Mouse (Mus musculus) spleen, postnatal 4 days (tissue): ENCODE data around the gene Lgi1.

Source experiments
- DNase-seq, 2 experiments: peaks; one replicate each; pipeline ENCODE4 v3.0.0; 2022; ENCODE audit warnings: low spot score in 2 of 2

The Lgi1 gene

DNA sequence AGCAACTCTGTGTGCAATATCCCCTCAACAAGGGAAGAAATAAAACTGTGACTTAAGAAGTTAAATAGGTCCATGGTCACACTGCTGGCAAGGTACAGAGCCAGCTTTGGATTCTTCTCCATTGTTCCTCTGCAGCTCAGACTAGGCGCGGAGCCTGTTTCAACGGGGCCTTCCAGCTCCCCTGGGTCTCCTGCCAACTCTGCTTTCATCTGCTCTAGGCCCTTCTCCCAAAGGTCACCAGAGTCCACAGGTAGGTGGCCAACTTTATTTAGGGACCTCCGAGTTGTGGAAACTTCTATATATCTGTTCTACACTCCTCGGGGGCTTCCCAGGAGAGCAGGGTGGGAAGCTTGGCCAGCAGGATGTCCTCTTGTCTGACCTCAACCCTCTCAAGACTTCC lies 3.0 kb upstream of the Lgi1 start:
- no peak for DNase-seq

DNA sequence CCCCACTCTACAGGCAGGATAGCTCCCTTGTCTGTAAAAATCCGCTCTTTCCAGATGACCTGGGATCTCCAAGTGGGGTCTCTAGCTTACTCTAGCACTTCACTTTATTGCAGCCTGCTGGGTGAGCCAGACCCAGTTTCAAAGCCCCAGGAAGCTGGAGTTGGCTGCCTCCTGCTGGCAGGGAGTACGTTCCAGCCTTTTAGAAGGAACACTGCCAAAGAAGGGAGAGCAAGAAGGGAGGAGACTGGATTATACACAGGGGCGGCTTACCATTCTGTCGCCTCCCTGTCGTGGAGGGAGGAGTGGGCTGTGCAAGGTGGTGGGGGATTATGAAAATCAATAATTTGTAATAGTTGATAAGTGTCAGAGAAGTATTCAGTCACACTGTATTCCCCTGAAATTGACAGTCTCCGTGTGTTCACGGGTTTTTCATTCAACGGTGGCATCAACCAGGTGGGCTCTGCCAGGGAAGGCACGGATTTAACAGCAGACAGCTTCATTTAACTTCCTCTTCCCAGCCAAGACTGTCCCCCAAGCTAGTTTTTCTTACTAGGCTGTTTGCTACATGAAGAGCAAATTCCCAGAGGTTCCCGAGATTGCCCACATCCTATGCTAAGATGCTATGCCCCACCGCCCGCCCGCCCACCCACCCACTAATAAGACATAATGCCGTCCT lies 369 bp upstream of the Lgi1 start:
- DNase-seq = no peak

DNA sequence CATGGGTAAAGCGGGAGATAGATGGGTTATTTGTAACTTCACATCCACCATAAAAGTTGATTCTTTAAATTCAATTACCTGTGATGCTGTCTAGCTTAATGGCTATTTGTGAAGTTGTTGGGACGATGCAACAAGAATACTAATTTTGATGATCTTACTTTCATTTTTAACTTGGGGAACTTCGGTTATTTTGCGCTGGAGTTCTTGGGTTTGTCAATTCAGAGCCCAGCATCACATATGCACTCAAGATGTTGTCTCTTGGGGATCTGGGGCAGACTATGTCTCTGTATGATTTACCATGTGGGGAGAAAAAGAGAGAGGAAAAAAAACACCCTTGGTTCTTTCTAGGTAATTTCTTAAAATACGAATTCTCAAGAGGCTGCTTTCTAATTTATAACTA lies 1.4 kb downstream of the Lgi1 start:
- no peak for DNase-seq

DNA sequence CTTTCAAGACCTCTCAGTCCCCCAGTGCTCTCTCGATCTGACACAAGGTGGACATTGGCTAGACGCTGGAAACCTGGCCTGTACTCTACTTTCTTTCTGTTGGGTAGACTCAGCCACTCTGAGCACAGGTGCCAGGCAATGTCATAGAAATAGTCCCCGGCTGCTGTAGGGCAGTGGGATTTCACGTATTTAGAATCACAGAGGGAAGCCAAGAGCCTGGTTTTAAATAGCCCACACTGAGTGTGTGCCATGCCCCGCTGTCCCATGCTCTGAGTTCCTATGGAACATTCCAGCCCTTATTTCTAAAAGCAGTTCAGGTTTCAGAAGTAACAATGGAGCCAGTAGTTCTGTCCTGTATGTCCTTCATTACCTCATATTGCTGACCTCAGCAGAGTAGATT lies 3.1 kb downstream of the Lgi1 start:
- no peak for DNase-seq

DNA sequence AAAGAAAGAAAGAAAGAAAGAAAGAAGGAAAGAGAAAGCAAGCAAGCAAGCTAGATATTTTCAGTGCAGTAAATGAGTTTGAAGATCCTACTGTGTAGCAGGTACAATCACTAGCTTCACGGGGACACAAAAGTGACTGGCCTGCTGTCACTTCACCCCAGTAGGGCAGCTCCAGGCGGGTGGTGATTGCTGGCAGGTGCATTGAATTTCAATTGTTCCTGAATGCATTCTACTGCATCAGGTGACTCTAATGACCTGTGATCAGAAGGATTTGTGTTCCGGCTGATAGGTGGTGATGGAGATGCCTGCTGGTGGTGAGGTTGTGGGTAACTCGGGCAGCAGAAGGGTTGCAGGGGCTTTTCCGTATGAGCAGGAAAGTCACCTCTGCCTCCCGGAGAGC lies 6.7 kb downstream of the Lgi1 start:
- no peak for DNase-seq

DNA sequence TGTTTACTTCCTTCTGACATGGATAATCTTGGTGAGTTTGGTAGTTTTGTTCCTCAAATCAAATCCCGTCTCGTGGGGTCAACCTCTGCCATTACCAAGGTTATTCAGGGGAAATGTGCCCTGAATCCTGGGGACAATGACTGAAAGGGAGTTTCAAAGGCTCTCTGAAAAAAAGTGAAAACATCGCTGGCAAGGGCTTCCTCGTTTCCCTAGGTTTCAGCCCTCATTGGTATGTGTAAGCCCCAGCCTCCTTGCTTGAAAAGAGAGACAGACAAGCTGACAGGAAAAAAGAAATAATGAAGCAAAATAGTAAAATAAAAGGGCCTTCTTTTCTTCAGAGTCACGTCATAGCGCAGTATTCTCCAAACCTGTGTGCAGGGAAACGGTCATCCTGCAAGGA lies 9.5 kb downstream of the Lgi1 start:
- DNase-seq = no peak

DNA sequence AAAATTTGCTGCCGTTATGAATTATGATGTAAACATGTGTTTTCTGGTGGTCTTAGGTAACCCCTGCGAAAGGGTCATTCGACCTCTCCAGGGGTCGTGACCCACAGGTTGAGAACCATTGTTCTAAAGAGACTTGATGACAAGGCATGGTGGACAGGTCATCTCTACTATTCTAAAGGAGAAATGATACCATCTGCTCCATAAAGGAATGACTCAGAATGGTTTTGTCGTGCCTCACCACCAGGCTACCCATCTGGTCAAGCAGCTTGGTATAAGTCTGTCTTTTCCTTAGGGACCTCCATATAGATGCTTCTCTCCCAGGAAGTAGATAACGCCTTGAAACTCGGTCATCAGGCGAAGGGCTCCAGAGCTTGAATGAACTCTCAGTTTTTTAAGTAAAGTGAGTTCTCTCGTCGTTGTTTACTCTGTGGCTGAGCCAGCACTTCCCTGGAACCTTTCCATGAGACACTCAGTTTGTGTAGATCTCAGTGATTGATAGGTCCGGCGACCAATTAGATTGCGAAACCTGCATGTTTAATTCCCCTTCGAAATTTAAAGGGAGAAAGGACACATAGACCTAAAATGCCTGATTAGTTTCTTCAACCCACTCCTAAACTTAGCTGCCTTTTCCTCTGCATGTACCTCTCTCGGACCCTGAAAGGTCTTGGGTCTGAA lies 10.5 kb downstream of the Lgi1 start:
- no peak for DNase-seq

DNA sequence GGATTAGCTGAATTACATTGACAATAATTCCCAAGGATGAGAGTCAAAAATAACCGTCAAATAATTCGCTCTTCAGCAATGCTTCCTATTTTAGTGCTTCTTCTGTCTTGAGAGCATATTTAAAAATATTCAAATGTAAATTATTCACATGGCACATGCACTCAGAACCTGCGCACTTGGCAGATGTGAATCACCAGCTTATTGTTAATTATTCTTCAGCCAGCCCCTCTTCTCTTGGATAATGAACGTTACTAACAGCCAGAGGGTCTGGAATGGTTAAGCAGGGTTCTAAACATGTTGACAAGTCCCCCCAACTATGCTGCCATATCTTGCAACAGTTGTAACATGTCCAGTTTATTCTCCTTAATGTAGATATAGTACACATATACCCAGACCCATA lies 11.9 kb downstream of the Lgi1 start:
- no peak for DNase-seq

DNA sequence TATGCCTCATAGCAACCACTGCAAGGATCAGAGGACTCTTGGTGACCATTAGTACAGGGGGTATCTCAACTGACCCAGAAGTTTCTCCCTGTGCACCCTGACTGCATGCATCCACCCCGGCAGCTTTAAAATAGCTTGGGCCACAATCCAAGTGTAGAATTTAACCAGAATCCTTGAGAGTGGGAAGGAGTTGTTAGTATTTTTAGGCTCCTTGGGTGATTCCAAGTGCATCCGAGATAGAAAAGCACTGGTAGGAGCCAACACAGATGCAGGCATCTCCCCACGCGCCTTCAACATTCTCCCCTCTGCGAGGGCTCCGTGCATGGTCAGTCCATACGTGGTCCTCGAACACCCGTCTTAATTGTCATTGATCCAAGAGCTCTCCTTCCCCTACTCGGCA lies 15.9 kb downstream of the Lgi1 start:
- no peak for DNase-seq

DNA sequence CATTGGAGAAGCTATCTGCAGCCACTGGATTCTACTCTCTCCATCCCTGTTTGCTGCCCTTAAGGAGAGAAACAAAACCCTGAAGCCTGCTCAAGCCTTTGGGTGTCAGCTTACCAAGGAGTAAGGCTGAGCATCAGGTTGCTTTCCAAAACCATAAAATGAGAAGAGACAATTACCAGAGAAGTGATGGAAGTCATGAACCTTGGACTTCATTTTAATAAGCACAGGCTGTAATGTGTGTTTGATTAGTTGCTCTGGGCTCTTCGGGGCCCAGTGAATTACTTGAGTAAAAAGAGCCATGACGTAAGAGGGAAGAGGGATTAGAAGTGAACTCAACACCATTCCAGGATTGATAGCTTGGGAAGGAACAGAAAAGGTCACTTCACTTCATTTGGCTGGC lies 18.1 kb downstream of the Lgi1 start:
- no peak for DNase-seq

DNA sequence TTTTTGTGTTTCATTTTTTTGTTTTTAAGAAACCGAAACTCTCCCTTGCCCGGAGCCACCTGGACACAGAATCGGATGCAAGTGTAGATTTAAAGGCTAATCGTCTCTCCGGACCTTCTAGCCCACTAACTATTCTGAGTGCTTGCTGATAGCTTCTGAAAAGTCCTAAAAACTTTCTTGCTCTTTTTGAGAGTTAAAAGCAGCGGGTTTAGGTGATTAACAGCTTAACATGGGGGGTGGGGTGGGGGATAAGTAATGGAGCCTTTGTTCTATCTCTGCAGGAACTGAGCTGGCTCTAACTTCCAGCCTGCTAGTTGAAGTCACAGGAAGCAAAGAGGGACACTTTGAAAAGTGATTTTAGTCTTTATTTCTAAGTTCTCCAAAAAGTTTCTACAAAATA lies 24.2 kb downstream of the Lgi1 start:
- DNase-seq = no peak

DNA sequence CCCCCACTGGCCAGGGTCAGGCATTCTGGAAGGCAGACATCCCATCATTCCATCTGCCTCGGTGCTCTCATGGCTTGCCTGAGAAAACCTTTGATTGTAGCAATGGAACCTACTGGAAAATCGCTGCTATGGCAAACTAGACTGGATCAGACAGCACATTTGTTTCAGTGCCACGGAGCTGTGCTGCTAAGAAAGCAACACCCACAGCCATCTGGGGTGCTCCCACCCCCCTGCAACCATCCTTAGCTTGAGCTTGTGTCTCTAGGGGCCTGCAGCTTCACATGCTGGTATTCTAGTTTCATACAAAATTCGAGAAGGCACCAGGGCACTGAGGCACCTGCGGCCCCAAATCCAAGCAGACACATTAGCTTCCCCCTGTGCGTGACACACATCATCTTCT lies 27.1 kb downstream of the Lgi1 start:
- no peak for DNase-seq

DNA sequence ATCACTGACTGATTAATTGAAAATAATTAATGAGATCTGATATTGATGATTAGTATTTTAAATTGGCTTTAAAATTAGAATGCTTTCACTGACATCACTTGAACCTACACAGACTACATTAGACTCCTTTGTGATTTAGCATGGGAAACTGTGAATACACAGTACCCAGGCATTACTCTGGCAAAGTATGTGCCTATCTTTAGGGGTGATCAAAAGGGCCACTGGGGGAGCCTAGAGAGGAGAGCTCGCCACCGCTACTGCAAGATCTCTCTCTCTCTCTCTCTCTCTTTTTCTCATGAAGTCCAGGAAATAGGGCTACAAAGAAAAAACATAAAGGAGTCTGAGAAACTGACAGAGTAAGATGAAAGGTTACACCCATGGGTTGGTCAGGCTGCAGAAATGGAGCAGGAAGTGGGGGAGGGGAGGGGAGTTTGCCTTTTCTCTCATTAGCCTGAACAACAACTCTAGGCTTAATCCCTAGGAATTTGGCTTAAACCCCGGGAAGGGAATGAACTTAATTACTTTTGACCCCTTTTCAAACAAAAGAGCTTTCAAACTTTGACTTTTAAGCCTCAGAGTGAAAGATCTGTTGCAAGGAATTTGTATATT lies 33.8 kb downstream of the Lgi1 start:
- peak in 1 of 2 experiments; percentile 16 for DNase-seq

DNA sequence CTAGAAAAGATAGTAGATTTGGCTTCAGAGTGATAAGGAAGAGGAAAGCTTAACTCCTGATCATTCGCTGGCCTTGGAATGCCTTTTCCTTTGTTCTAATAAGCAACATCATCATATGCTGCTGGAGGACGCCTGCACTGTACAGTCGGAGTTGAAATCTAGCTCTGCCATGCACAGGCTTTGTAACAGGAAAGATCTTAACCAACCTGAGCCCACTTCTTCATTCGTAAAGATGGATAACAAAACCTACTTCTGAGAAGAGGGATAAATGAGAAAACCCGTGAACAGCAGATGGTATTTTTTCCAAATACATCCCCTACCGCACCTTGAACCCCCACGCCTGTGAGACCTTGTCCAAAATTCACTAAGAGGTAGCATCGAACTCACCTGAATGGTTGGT lies 43.8 kb downstream of the Lgi1 start:
- no peak for DNase-seq

DNA sequence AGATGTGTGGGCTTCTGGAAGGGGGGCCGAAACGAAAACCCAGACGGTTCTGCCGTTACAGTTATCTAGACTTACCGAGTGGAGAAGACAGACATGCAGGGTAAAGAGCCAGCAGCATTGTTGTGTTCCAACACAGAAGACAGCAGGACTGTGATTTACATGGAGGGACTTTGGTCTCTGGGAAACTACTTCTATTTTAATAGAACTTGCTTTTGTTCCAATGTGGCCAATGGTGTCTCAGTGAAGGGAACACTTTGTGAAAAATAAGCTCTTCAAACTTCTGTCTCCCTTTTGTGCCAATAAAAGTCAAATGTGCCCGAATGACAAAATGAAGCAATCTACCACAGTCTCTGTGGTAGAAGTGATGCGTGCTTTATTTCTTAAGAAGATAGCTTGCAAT lies 50.8 kb downstream of the Lgi1 start:
- DNase-seq = no peak

DNA sequence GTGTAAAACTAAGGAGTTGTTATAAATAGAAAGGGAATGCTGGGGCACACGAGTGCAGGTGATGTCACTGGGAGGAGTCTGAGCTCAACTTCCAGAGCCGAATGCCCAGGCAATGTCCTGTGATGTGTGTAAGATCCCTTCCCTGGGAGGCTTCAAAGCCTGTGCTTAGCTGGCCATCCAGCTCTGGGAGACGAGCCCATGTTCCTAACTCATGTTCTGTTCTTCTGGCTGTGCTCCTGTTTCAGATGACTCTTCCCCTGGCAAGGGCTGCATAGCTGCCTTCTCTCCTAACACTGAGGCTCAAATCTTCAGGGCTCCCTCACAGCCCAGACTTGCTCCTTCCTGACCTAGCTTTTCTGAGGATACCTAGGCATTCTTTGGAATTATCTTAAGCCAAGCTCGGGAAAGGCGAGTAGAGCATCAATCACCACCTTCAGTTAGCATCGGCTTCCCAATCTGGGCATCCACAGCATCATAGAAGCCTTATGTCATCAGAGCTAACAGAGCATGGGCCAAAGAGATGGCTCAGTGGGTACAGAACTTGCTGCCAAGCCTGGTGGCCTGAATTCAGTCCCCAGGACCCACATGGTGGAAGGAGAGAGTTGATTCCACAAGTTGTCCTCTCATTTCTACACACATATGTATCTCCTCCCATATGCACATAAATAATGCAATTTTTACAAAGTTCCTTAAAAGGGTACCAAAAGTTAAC lies 52.4 kb downstream of the Lgi1 start:
- DNase-seq = no peak

DNA sequence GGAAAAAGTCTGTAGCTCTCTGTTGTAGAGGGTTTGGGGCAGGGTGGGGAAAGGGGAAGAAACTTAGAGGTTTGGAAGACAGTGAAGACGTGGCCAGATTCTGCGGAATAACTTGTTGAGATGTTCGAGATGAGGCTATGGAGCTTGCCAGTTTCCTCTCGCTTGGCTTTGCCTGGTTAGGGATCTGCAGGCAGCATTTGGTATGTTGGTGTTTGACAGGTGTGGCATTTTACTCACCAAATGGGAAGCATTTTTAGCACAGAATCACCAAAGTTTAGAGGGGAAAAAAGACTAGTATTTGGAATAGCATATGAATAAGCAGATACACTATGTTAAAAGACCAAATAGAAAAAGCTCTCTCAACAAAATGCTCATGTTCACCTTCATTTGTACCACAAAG lies 54.0 kb downstream of the Lgi1 start:
- no peak for DNase-seq

DNA sequence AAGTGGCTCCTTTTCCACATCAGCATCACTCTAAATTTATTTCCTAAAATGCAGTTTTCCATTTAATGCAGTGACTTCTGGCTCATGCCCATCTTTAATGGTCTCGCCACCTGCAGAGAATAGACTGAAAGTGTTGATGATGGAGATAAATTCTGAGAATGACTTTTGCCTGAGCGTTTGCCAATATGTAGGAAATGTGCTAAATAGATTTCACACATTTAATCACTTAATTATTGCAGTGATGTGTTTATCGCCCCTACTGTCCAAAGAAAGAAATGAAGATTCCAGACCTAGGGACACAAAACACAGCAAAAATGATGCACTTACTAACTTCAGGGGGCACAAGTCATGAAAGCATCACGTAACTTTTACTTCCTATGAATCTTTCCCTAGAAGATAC lies 54.8 kb downstream of the Lgi1 start:
- DNase-seq = no peak

DNA sequence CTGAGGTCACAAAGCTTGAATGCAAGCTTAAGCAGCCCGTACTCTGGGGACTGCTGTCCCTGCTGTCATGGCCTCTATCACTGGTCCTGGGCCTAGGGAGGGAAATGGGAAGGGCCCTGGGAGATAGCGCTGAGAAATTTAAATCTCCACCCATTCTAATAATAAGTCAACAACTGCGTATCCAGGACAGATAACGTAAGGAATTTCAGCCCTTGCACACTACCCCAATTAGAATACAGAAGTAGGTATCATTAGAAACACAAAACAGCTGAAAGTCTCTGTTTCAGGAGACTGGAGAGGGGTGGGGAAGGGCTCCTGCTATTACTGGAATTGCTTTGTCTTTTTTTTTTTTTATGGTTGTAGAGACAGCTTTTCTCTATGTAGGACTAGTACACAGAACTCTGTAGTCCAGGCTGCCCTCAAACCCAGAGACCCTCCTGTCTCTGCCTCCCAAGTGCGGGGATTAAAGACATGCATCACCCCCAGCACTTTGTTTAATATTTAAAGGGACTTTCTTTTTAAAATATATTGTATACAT lies 56.4 kb downstream of the Lgi1 start:
- DNase-seq = no peak

DNA sequence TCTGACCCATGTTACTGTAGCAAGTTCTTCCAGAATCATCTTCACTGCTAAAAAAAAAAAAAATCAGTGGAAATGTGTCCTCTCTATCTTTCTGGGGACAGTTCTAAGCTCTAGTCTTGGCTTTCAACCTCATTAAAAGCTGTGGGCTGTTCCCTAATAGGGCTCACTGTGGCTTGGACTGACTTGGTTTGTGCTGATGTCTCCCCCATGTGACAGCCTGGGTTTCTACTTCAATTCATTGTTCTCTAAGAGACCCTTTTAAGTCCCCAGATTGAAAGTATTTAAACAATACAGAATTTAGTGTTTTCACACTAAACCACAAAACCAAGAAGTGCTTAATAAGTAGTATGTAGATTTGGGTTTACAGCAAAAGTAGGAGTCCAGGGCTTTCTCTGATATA lies 59.4 kb downstream of the Lgi1 start:
- no peak for DNase-seq

DNA sequence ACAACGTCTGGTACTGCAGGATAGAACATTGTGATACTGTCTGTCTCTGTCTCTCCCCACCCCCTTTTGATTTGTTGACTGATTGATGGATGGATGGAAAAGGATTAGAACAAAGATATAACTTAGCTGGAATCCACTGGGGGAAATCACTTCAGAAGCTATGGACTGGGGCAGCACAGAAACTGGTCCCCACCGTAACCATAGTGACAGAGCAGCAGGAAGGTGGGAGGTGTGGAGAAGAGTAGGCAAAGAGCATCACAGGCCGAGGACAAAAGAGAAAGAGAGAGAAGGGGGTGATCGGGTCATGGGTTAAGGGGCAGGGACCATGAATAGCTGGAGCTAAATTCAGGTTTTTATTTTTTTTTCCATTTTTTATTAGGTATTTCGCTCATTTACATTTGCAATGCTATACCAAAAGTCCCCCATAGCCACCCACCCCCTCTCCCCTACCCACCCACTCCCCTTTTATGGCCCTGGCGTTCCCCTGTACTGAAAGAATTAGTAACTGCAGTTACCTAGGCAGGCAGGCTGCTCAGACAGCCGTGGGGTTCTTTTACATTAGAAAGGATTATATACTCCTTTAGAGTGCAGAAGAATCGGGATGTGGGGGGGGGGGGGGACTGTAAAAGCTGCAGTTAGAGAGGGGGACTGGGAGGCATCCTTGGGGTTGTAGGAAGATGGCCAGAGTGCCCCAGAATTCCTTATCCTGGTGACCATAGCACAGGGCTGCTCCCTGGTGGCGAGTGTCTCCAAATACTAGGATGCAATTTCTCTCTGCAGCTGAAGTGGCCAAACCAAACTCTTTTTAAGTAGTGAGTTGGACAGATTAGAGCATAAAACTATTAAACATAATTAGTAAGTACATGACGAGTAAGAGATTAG lies 60.1 kb downstream of the Lgi1 start:
- DNase-seq = no peak

DNA sequence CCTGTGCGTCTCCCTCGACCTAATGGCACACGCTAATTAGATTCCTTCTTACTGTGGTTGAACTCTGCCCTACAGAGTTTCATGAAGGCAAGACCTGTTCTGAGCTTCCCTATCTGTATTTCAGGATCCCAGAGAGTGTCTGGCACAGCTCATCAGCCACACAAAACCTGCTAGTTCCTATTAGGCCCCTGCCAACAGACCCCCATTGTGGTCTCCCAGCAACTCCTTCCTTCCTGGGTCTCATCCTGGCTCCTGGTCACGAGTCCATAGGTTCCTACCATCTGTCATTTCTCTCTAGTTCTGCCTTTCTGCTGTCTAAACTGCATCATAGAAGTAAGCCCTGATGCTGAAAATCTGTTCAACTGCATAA lies 60.7 kb downstream of the Lgi1 start:
- no peak for DNase-seq
